Mouse (Mus musculus): ENCODE data around the gene BC067074. TPM values are rescaled to one million over a fixed set of nuclear protein-coding genes. Genes with fewer than 3 reads are reported as not detected.
"Not testable (repeated sequence)": the region's sequence is repeated elsewhere in the genome, so short reads cannot be mapped to it uniquely, and the experiment has no call there.

Gene BC067074
- polyA plus RNA-seq, 1 experiment from 2014 or later = 3.1 TPM

DNA sequence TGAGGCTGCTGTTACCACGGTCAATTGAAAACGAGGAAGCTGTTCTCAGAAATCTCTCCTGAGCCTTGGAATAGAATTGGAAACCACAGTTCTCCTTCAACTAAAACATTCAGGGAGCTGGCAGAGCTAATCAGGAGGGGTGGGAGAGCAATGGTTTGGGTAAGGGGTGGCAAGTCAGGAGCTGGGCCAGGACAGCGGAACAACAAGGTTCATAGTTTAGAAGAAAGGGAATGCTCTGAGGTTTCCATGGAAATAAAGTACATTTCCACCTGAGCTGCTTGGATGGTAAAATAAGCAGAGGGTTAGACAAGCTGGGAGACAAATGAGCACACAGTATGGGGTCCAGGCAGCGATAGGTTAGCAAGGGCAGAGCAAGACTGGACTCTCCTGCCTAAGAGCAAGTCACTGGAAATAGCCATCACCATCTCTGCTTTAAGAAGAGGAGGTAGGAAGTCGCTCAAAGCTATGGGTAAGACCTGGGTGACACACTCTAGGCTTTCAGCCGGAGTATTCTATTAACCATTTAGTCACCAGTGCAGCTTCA is 86.9 kb downstream of the BC067074 start:
- no peak overlapping the region for H3K4me2 ChIP-seq
- ATAC-seq (ENCODE audit: extremely low read depth, insufficient number of reproducible peaks, low FRiP score, low TSS enrichment) = no peak
- H3K4me1 ChIP-seq = no peaks in the 10 kb centered on the region
- H3K36me3 ChIP-seq = no peaks in the 10 kb centered on the region
- no peak overlapping the region for H3K4me3 ChIP-seq
- no peaks in the 10 kb centered on the region for H3K9me3 ChIP-seq
- 59% methylated on average over 6 of the region's 6 CpGs for WGBS
- H3K27ac ChIP-seq (replicated peaks) = no peak overlapping the region
- no peak overlapping the region for H3K9ac ChIP-seq
- no peaks in the 10 kb centered on the region for H3K27me3 ChIP-seq (replicated peaks)

DNA sequence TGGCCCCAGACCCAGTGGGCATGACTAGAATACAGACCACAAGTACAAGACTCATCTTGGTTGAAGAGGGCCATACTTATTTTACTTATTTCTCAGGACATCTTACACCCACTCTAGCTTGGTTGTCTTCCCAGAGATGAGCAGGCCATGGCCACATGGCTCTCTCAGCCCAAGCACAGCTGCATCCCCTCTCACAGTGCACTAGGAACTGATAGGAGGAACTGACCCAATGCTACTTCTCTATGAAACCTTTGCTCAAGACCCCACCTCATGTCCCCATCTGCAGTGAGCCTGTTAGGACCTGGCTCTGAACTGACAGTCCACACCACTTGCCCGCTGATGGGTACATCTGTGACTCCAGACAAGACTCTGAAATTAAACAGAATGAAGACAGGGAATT is 88.8 kb downstream of the BC067074 start:
- H3K4me3 ChIP-seq = no peak overlapping the region
- 72% methylated on average over 1 of the region's 1 CpGs for WGBS

DNA sequence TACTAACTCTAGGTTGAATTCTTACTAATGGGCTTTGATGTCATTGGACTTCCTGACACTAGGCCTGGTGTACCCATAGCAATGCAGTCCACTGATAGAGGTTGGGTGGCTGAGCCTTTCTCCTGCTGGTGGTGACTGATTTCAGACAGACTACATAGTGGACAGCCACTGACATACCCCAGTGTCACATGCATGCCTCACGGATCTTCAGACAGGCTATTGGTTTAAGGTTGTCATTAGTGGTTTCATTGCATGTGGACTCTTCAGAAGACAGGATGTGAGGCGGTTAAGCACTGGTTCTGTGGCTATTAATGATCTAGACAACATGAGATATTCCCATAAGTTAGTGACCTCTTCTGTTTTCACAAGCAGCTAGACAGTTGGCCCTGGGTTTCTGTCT is 89.2 kb downstream of the BC067074 start:
- Histone ChIP-seq H3K27me3 (replicated peaks) (no peaks in the 10 kb centered on the region), H3K9me3 (no peaks in the 10 kb centered on the region), H3K36me3 (no peaks in the 10 kb centered on the region), H3K9ac (no peak overlapping the region), H3K4me3 (no peak overlapping the region), H3K4me1 (no peaks in the 10 kb centered on the region), H3K27ac (replicated peaks) (no peak overlapping the region), H3K4me2 (no peak overlapping the region)
- 62% methylated on average over 2 of the region's 2 CpGs for WGBS
- ATAC-seq (ENCODE audit: extremely low read depth, insufficient number of reproducible peaks, low FRiP score, low TSS enrichment) = no peak

More for the DNA sequence above, 88.8 kb downstream of the BC067074 start:
- Histone ChIP-seq H3K9ac (no peak overlapping the region), H3K4me1 (no peaks in the 10 kb centered on the region), H3K27ac (replicated peaks) (no peak overlapping the region), H3K36me3 (no peaks in the 10 kb centered on the region), H3K9me3 (no peaks in the 10 kb centered on the region), H3K27me3 (replicated peaks) (no peaks in the 10 kb centered on the region), H3K4me2 (no peak overlapping the region)
- ATAC-seq (ENCODE audit: extremely low read depth, insufficient number of reproducible peaks, low FRiP score, low TSS enrichment) = no peak

DNA sequence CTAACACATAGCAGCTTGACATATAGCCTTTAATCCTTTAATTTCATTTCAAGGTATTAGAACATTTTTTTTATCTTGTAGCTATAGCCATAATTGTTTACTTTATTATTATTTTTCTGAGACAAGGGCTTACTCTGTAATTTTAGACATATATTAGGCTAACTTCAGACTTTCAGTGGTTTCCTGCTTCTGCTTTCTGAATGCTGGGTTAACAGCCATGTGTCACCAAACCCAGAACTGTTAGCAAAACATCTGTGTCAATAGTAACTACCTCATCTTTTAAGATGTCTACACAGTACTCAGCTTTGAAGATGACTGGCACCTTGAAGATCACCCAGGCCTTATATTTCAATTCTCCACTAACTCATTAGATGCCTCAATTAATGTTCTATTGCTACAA is 89.8 kb downstream of the BC067074 start:
- H3K4me3 ChIP-seq; H3K36me3 ChIP-seq; H3K4me1 ChIP-seq; H3K9ac ChIP-seq; H3K27me3 ChIP-seq (replicated peaks); H3K4me2 ChIP-seq; ATAC-seq (ENCODE audit: extremely low read depth, insufficient number of reproducible peaks, low FRiP score, low TSS enrichment); H3K9me3 ChIP-seq; H3K27ac ChIP-seq (replicated peaks): not testable (repeated sequence)

DNA sequence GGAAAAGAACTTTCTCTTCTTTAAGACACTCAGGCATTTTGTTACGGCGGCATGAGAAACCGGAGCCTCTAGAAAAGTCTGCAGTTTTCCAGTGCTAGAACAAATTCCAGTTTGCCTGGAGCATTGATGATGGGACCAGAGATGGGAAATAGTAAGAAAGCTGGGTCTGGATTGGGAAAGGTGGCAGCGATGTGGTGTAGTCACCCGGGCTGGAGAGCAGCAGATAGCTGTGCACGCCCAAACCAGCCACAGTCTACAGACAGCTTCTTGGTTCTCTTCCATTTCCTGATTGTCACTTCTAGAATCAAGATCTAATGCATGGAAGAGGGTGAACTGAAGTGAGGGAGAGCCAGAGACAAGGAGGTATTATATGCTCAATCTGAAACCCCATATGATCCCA is 100.4 kb downstream of the BC067074 start:
- no peaks in the 10 kb centered on the region for H3K4me1 ChIP-seq
- H3K4me3 ChIP-seq = no peak overlapping the region
- no peaks in the 10 kb centered on the region for H3K27me3 ChIP-seq (replicated peaks)
- no peak overlapping the region for H3K27ac ChIP-seq (replicated peaks)
- WGBS = 92% methylated on average over 6 of the region's 6 CpGs
- no peak overlapping the region for H3K4me2 ChIP-seq
- no peak for ATAC-seq (ENCODE audit: extremely low read depth, insufficient number of reproducible peaks, low FRiP score, low TSS enrichment)
- H3K36me3 ChIP-seq = no peaks in the 10 kb centered on the region
- no peak overlapping the region for H3K9ac ChIP-seq
- no peaks in the 10 kb centered on the region for H3K9me3 ChIP-seq

DNA sequence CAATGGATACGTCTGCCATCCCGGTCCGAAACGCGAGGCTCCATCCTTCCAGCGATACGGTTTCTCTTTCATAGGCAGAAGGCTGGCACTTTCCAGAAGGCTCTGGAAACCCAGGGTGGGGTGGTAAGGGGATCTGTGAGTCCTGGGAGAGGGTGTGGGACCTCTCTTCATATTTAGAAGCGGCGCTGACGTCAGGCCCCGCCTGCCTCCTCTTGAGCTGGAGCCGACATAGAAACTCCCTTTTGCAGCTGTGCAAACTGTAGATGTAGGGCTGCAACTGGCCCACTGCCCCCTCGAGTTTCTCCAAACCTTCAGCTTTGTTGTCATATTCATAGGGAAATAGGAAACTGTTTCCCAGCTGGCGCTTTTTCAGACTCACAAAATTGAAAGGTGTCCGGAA is 101.6 kb downstream of the BC067074 start:
- Histone ChIP-seq H3K4me2 (no peak overlapping the region), H3K9ac (no peak overlapping the region), H3K36me3 (no peaks in the 10 kb centered on the region), H3K4me1 (no peaks in the 10 kb centered on the region), H3K27ac (replicated peaks) (no peak overlapping the region), H3K4me3 (no peak overlapping the region), H3K9me3 (no peaks in the 10 kb centered on the region), H3K27me3 (replicated peaks) (no peaks in the 10 kb centered on the region)
- ATAC-seq (ENCODE audit: extremely low read depth, insufficient number of reproducible peaks, low FRiP score, low TSS enrichment) = no peak
- 76% methylated on average over 15 of the region's 15 CpGs for WGBS

DNA sequence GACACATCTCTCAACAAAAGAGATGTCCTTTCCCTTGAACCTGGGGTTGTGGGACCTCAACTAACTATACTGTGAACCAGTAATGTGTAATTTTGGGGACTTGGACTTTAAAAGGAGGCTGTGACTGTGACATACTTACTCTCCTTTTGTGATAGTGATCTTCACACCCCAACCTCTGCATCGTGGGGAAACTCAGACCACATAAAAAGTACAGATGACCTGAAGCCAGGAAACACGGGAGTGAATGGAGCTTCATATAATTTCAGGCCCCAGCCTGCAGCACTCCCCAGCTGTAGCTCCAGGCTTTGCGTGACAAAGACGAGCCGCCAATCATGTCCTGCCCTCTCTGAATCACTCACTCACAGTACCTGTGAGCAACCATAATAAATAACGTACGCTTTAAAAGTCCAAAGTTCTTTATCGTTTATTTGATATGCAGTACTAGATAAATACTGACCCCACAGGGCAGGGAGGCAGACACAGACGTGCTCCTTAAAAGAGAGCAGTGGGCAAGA is 104.1 kb downstream of the BC067074 start:
- Histone ChIP-seq H3K27me3 (replicated peaks) (no peaks in the 10 kb centered on the region), H3K36me3 (no peaks in the 10 kb centered on the region), H3K27ac (replicated peaks) (no peak overlapping the region), H3K4me1 (no peaks in the 10 kb centered on the region), H3K4me3 (no peak overlapping the region), H3K9ac (no peak overlapping the region), H3K9me3 (no peaks in the 10 kb centered on the region), H3K4me2 (no peak overlapping the region)
- WGBS = 68% methylated on average over 9 of the region's 9 CpGs
- no peak for ATAC-seq (ENCODE audit: extremely low read depth, insufficient number of reproducible peaks, low FRiP score, low TSS enrichment)

DNA sequence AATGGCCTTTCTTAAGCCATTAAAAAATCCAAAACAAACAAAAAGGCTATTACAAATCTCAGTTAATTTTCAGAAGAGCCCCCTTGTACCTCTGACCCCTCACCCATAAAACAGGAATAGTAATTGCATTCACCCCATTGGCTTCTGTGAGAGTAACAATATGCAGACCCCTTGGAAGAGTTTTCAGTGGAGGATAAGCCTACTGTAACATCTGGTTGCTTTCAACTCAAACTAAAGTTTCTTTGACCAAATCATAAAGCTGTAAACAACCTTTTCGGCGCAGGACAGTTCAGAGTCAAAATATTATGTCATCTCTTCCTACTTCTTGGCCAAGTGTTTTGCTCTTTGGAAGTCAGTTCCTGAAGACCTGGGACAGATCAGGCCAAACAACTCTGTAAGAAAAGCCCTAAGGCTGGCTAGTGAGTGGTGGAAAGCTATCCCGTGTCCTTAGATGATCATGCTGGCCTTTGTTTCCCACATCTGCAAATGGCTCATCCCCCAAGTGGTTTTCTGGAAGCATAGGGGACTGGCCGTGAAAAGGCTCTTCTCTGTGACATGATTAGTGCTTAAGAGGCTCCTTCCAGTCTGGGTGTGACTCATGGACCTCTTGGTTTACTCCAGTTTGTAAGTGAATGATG is 108.5 kb downstream of the BC067074 start:
- no peak overlapping the region for H3K4me2 ChIP-seq
- no peak overlapping the region for H3K27ac ChIP-seq (replicated peaks)
- H3K27me3 ChIP-seq (replicated peaks) = no peaks in the 10 kb centered on the region
- H3K9me3 ChIP-seq = no peaks in the 10 kb centered on the region
- H3K4me3 ChIP-seq = no peak overlapping the region
- no peak overlapping the region for H3K9ac ChIP-seq
- peaks cover 19% of the 10 kb centered on the region for H3K4me1 ChIP-seq
- H3K36me3 ChIP-seq = no peaks in the 10 kb centered on the region
- 68% methylated on average over 4 of the region's 4 CpGs for WGBS
- no peak for ATAC-seq (ENCODE audit: extremely low read depth, insufficient number of reproducible peaks, low FRiP score, low TSS enrichment)

DNA sequence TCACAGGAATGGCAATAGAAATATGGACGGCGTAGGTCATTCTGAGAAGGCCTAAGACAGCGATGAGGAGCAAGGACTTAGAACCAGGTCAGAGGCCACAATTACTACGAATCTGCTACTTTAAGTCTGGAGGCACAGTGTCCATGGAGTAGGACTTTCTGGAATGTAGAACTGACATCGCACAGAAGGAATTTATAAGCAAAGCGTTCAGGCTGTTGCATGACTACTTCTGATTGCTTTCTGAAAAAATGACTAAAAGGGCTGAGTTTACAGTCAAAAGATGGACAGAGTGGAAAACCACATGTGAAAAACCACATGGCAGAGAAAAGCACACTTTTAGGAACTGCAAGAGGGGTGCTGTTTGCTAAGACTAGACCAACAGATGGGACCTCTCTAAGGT is 110.7 kb downstream of the BC067074 start:
- Histone ChIP-seq H3K9me3 (no peaks in the 10 kb centered on the region), H3K27me3 (replicated peaks) (no peaks in the 10 kb centered on the region), H3K27ac (replicated peaks) (no peak overlapping the region; the same call in 1 of the 2 replicates), H3K4me3 (no peak overlapping the region), H3K9ac (no peak overlapping the region), H3K4me2 (no peak overlapping the region), H3K36me3 (no peaks in the 10 kb centered on the region), H3K4me1 (peaks cover 19% of the 10 kb centered on the region)
- no peak for ATAC-seq (ENCODE audit: extremely low read depth, insufficient number of reproducible peaks, low FRiP score, low TSS enrichment)
- WGBS = 63% methylated on average over 6 of the region's 6 CpGs

DNA sequence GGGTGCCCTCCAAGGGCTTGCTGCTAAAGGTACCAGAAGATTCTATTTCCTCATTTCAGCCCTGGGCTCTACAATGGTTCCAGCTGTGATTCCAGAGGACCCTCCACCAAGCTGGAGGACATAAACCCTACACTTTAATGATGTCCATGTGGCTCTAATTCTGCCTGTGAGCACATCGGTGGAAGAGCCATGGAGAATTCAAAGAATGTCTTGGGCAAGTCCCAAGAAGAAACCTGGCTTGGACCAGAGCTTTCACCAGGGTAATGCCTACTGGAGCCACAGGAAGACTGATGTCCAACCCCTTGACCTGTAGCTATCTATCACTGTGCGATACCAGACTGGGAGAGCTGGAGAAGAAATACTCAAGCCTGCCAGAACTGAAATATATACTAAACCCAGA is 111.2 kb downstream of the BC067074 start:
- Histone ChIP-seq H3K27ac (replicated peaks) (no peak overlapping the region; the same call in 1 of the 2 replicates), H3K27me3 (replicated peaks) (no peaks in the 10 kb centered on the region), H3K36me3 (no peaks in the 10 kb centered on the region), H3K4me1 (peaks cover 19% of the 10 kb centered on the region), H3K4me3 (no peak overlapping the region), H3K9ac (no peak overlapping the region), H3K4me2 (no peak overlapping the region), H3K9me3 (no peaks in the 10 kb centered on the region)
- ATAC-seq (ENCODE audit: extremely low read depth, insufficient number of reproducible peaks, low FRiP score, low TSS enrichment) = no peak
- WGBS = 55% methylated on average over 2 of the region's 2 CpGs

DNA sequence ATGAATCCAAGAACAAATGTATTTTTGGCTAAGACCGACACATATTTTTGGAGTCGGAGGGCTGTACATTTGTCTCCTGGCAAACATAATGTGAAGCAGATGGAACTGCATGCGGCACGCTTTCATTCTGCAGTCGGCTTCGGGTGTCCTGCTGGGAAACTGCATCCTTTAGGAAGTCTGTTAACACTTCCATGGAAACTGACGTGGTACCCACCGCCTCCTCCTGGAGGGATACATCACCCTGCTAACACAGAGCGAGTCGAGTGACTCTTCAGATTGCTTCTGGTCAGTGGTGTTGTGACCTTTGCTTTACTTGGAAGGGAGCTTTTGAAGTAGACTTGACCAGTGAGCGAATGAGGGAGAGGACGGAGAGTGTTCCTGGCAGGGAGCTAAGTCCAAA is 117.0 kb downstream of the BC067074 start:
- H3K4me1 ChIP-seq = 0 out of 2 replicates have a peak, but pooled peaks cover 3% of the 10 kb centered on the region
- H3K9ac ChIP-seq = no peak overlapping the region
- no peak overlapping the region for H3K4me3 ChIP-seq
- H3K9me3 ChIP-seq = no peaks in the 10 kb centered on the region
- 71% methylated on average over 12 of the region's 12 CpGs for WGBS
- no peaks in the 10 kb centered on the region for H3K36me3 ChIP-seq
- no peak overlapping the region for H3K27ac ChIP-seq (replicated peaks)
- ATAC-seq (ENCODE audit: extremely low read depth, insufficient number of reproducible peaks, low FRiP score, low TSS enrichment) = no peak
- H3K27me3 ChIP-seq (replicated peaks) = no peaks in the 10 kb centered on the region
- H3K4me2 ChIP-seq = no peak overlapping the region

GRCm38 (mm10) chr13:113415527-113415926 is 122.6 kb downstream of the BC067074 start:
- no peak overlapping the region for H3K4me3 ChIP-seq
- H3K27ac ChIP-seq (replicated peaks) = no peak overlapping the region
- H3K9ac ChIP-seq = no peak overlapping the region
- H3K36me3 ChIP-seq = no peaks in the 10 kb centered on the region
- H3K4me2 ChIP-seq = no peak overlapping the region
- 54% methylated on average over 7 of the region's 7 CpGs for WGBS
- no peaks in the 10 kb centered on the region for H3K27me3 ChIP-seq (replicated peaks)
- H3K9me3 ChIP-seq = no peaks in the 10 kb centered on the region
- no peak for ATAC-seq (ENCODE audit: extremely low read depth, insufficient number of reproducible peaks, low FRiP score, low TSS enrichment)
- peaks cover 19% of the 10 kb centered on the region; the same call in 1 of the 2 replicates for H3K4me1 ChIP-seq

Data from heart, embryonic 13.5 days (tissue).